Mouse (Mus musculus) liver, postnatal 0 days (tissue): Measurements from ENCODE around the gene Hspb6. TPM values are rescaled to one million over a fixed set of nuclear protein-coding genes. Genes with fewer than 3 reads are reported as not detected.

ENCODE experiments used
- ATAC-seq: fragments of 200-750 bp; cut with Nextera tagmentation; 2 replicates; pipeline ENCODE4 v1.8.0; 2017; ENCODE audit warnings: mild to moderate bottlenecking, moderate library complexity
- DNase-seq: peaks from one replicate; pipeline ENCODE4 v3.0.0-alpha.2; 2016
- H3K27ac ChIP-seq: fragments of 300-500 bp; sonication (generic); 2 replicates; pipeline ENCODE4 v1.5.1; 2014; ENCODE audit warnings: antibody characterized with exemption, moderate library complexity, mild to moderate bottlenecking, low read depth
- H3K27me3 ChIP-seq: fragments of 300-500 bp; sonication (generic); 2 replicates; pipeline ENCODE4 v1.6.1; 2014; ENCODE audit warnings: low read length, control low read depth, mixed read lengths; ENCODE audit not compliant: insufficient read depth
- H3K36me3 ChIP-seq: fragments of 300-500 bp; sonication (generic); replicated peaks from 2 replicates; pipeline ENCODE4 v1.6.1; 2014; ENCODE audit warnings: mild to moderate bottlenecking, control low read depth, low read length, moderate library complexity, mixed read lengths; ENCODE audit not compliant: insufficient read depth
- H3K4me1 ChIP-seq: fragments of 300-500 bp; sonication (generic); 2 replicates; pipeline ENCODE4 v1.6.1; 2014; ENCODE audit warnings: antibody characterized with exemption, mild to moderate bottlenecking, control low read depth; ENCODE audit not compliant: insufficient read depth
- H3K4me2 ChIP-seq: fragments of 300-500 bp; sonication (generic); 2 replicates; pipeline ENCODE4 v1.6.1; 2014; ENCODE audit warnings: low read depth, mild to moderate bottlenecking, low read length, moderate library complexity, mixed read lengths
- H3K4me3 ChIP-seq: fragments of 300-500 bp; sonication (generic); 2 replicates; pipeline ENCODE4 v1.5.1; 2014; ENCODE audit warnings: low read depth, low read length
- H3K9ac ChIP-seq: fragments of 300-500 bp; sonication (generic); replicated peaks from 2 replicates; pipeline ENCODE4 v1.6.1; 2014; ENCODE audit warnings: mild to moderate bottlenecking, moderate library complexity
- H3K9me3 ChIP-seq: fragments of 300-500 bp; sonication (generic); 2 replicates; pipeline ENCODE4 v1.6.1; 2016; ENCODE audit warnings: mild to moderate bottlenecking, control low read depth, low read length, mixed read lengths
- CTCF ChIP-seq: sonication (generic); IDR thresholded peaks from 2 replicates; pipeline ENCODE4 v1.5.1; 2016; ENCODE audit warnings: antibody characterized with exemption, low read depth
- EP300 ChIP-seq: IDR thresholded peaks from 2 replicates; pipeline ENCODE4 v1.6.1; 2016; ENCODE audit warnings: antibody characterized with exemption, low read depth, mild to moderate bottlenecking
- WGBS: fragments of 180-500 bp; shearing (Covaris S2); extraction: QIAGEN DNeasy Blood & Tissue Kit; methylation state at CpG from one replicate; pipeline ENCODE4 v1.1.7; 2014; ENCODE audit not compliant: insufficient replicate concordance; 5-methylcytosine and 5-hydroxymethylcytosine counted together
- polyA plus RNA-seq: library from polyadenylated mRNA; unstranded; fragments of >200 nt; fragmentation: Nextera tagmentation; extraction: Ambion mirVana; gene quantifications from 2 replicates; pipeline ENCODE4 v1.2.1, GENCODE M21; 2015

The Hspb6 gene
- polyA plus RNA-seq, 1 experiment from 2014 or later, result 4.9 TPM

- 74% methylated on average over 8 of the region's 8 CpGs for WGBS
- peaks cover 26% of the 10 kb centered on the region for H3K36me3 ChIP-seq
- H3K4me1 ChIP-seq, result peaks cover 14% of the 10 kb centered on the region
- DNase-seq (peak; percentile 23), ATAC-seq (no peak)
- no peak overlapping the region for H3K4me3 ChIP-seq
- no peak overlapping the region for H3K27ac ChIP-seq
- TF ChIP-seq CTCF, result no peak
- no peak for TF ChIP-seq EP300
- no peaks in the 10 kb centered on the region for H3K9me3 ChIP-seq
- H3K4me2 ChIP-seq, result no peak overlapping the region
- no peaks in the 10 kb centered on the region for H3K27me3 ChIP-seq
- no peak overlapping the region for H3K9ac ChIP-seq
These were observed 19.0 kb upstream of the Hspb6 start for GRCm38 (mm10) chr7:30532931-30533330.

GRCm38 (mm10) chr7:30533941-30534632 lies 17.9 kb upstream of the Hspb6 start:
- Histone ChIP-seq H3K9me3 (no peaks in the 10 kb centered on the region), H3K27ac (peak overlapping the region; percentile 57; the same call in 1 of the 2 replicates), H3K4me1 (peaks cover 14% of the 10 kb centered on the region), H3K4me2 (peak overlapping the region; percentile 100), H3K9ac (peak overlapping the region; percentile 76), H3K27me3 (no peaks in the 10 kb centered on the region), H3K4me3 (peak overlapping the region; percentile 73), H3K36me3 (peaks cover 16% of the 10 kb centered on the region)
- TF ChIP-seq CTCF (no peak), EP300 (no peak)
- DNase-seq, result peak; percentile 14
- WGBS, result 16% methylated on average over 25 of the region's 26 CpGs
- ATAC-seq, result no peak

- DNase-seq (peak; percentile 98), ATAC-seq (peak; percentile 97)
- peak within 1 kb of the TSS; percentile 76 for H3K9ac ChIP-seq
- H3K4me2 ChIP-seq, result peak within 1 kb of the TSS; percentile 100
- peak within 1 kb of the TSS; percentile 73 for H3K4me3 ChIP-seq
- H3K36me3 ChIP-seq, result peaks cover 12% of the 10 kb centered on the region
- H3K9me3 ChIP-seq, result no peaks in the 10 kb centered on the region
- peak within 1 kb of the TSS; percentile 57 for H3K27ac ChIP-seq
- TF ChIP-seq EP300 (no peak), CTCF (no peak)
- peaks cover 14% of the 10 kb centered on the region for H3K4me1 ChIP-seq
- under 1% methylated on average over 44 of the region's 84 CpGs for WGBS
- H3K27me3 ChIP-seq, result no peaks in the 10 kb centered on the region
These were observed 17.1 kb upstream of the Hspb6 start, which contains the start of gene Arhgap33 for GRCm38 (mm10) chr7:30534633-30535577. Gene Arhgap33, minus strand, starts transcription at chr7:30535060.

- peaks cover 4% of the 10 kb centered on the region; the same call in 1 of the 2 replicates for H3K36me3 ChIP-seq
- ATAC-seq, result no peak
- no peaks in the 10 kb centered on the region for H3K9me3 ChIP-seq
- 81% methylated on average over 7 of the region's 7 CpGs for WGBS
- H3K4me2 ChIP-seq, result no peak overlapping the region
- H3K9ac ChIP-seq, result no peak overlapping the region
- peak; percentile 8 for DNase-seq
- H3K4me3 ChIP-seq, result no peak overlapping the region
- H3K4me1 ChIP-seq, result peaks cover 3% of the 10 kb centered on the region
- H3K27ac ChIP-seq, result no peak overlapping the region
- no peaks in the 10 kb centered on the region for H3K27me3 ChIP-seq
- TF ChIP-seq CTCF (no peak), EP300 (no peak)
These were observed 11.4 kb upstream of the Hspb6 start for GRCm38 (mm10) chr7:30540572-30540971.

- Histone ChIP-seq H3K4me1 (no peaks in the 10 kb centered on the region), H3K4me3 (no peak overlapping the region), H3K27ac (no peak overlapping the region), H3K9ac (no peak overlapping the region), H3K36me3 (peaks cover 14% of the 10 kb centered on the region; the same call in 1 of the 2 replicates), H3K4me2 (no peak overlapping the region), H3K9me3 (no peaks in the 10 kb centered on the region), H3K27me3 (no peaks in the 10 kb centered on the region)
- DNase-seq (no peak), ATAC-seq (no peak)
- TF ChIP-seq EP300, result no peak
- TF ChIP-seq CTCF, result no peak
- WGBS, result 52% methylated on average over 2 of the region's 2 CpGs
These were observed 7.7 kb upstream of the Hspb6 start for GRCm38 (mm10) chr7:30544327-30544726.

- no peaks in the 10 kb centered on the region for H3K9me3 ChIP-seq
- H3K36me3 ChIP-seq, result peaks cover 20% of the 10 kb centered on the region
- H3K9ac ChIP-seq, result no peak overlapping the region
- peaks cover 13% of the 10 kb centered on the region for H3K4me1 ChIP-seq
- ATAC-seq (no peak), DNase-seq (no peak)
- no peak for TF ChIP-seq EP300
- TF ChIP-seq CTCF, result no peak
- H3K4me2 ChIP-seq, result no peak overlapping the region
- no peaks in the 10 kb centered on the region for H3K27me3 ChIP-seq
- H3K27ac ChIP-seq, result no peak overlapping the region
- WGBS, result 81% methylated on average over 2 of the region's 2 CpGs
- no peak overlapping the region for H3K4me3 ChIP-seq
These were observed 2.1 kb upstream of the Hspb6 start for GRCm38 (mm10) chr7:30549880-30550279.
